Mouse (Mus musculus) heart, embryonic 14.5 days (tissue): ENCODE data around the gene Gtf3a. TPM values are rescaled to one million over a fixed set of nuclear protein-coding genes. Genes with fewer than 3 reads are reported as not detected.

ENCODE experiments used
- ATAC-seq: fragments of 200-750 bp; cut with Nextera tagmentation; 2 replicates; pipeline ENCODE4 v1.8.0; 2017; ENCODE audit warnings: low read depth, moderate TSS enrichment; ENCODE audit not compliant: insufficient number of reproducible peaks, insufficient read depth, low FRiP score
- H3K27ac ChIP-seq, 2 experiments: fragments of 200-500 bp in 1 of 2; fragments of 300-500 bp in 1 of 2; sonication (generic) in 1 of 2; replicated peaks in 1 of 2; 2 replicates each; pipeline ENCODE4 v1.5.1; 2012 to 2014; ENCODE audit warnings: low read depth in 2 of 2, low read length in 2 of 2, control low read depth in 1 of 2, mild to moderate bottlenecking in 1 of 2, mixed read lengths in 1 of 2; ENCODE audit not compliant: control insufficient read depth in 1 of 2, insufficient read depth in 1 of 2
- H3K27me3 ChIP-seq: fragments of 300-500 bp; sonication (generic); 2 replicates; pipeline ENCODE4 v1.6.1; 2014; ENCODE audit warnings: mild to moderate bottlenecking, low read length, control low read depth; ENCODE audit not compliant: control insufficient read depth, insufficient read depth
- H3K36me3 ChIP-seq: fragments of 300-500 bp; sonication (generic); 2 replicates; pipeline ENCODE4 v1.6.1; 2014; ENCODE audit warnings: mild to moderate bottlenecking, control low read depth, low read length, mixed read lengths; ENCODE audit not compliant: control insufficient read depth, insufficient read depth
- H3K4me1 ChIP-seq, 2 experiments: fragments of 200-500 bp in 1 of 2; fragments of 300-500 bp in 1 of 2; sonication (generic) in 1 of 2; 2 replicates each; pipeline ENCODE4 v1.6.1; 2012 to 2014; ENCODE audit warnings: low read length in 2 of 2, control low read depth in 1 of 2, mixed read lengths in 1 of 2; ENCODE audit not compliant: control insufficient read depth in 2 of 2, insufficient read depth in 2 of 2
- H3K4me2 ChIP-seq: fragments of 300-500 bp; sonication (generic); 2 replicates; pipeline ENCODE4 v1.6.1; 2014; ENCODE audit warnings: mild to moderate bottlenecking, low read length
- H3K4me3 ChIP-seq, 2 experiments: fragments of 200-500 bp in 1 of 2; fragments of 300-500 bp in 1 of 2; sonication (generic) in 1 of 2; 2 replicates each; pipeline ENCODE4 v1.5.1; 2012 to 2014; ENCODE audit warnings: low read length in 2 of 2, mild to moderate bottlenecking in 2 of 2, control low read depth in 1 of 2, low read depth in 1 of 2, moderate library complexity in 1 of 2; ENCODE audit not compliant: control insufficient read depth in 1 of 2, insufficient read depth in 1 of 2
- H3K9ac ChIP-seq: fragments of 300-500 bp; sonication (generic); 2 replicates; pipeline ENCODE4 v1.6.1; 2014; ENCODE audit warnings: mild to moderate bottlenecking, low read length
- H3K9me3 ChIP-seq: fragments of 300-500 bp; sonication (generic); 2 replicates; pipeline ENCODE4 v1.6.1; 2016; ENCODE audit warnings: low read length, control low read depth; ENCODE audit not compliant: control insufficient read depth
- WGBS: fragments of 180-500 bp; shearing (Covaris S2); extraction: QIAGEN DNeasy Blood & Tissue Kit; methylation state at CpG from one replicate; pipeline ENCODE4 v1.1.7; 2014; 5-methylcytosine and 5-hydroxymethylcytosine counted together
- polyA plus RNA-seq: library from polyadenylated mRNA; unstranded; fragments of >200 nt; fragmentation: Nextera tagmentation; extraction: Ambion mirVana; gene quantifications from 2 replicates; pipeline ENCODE4 v1.2.1, GENCODE M21; 2014

Gtf3a gene
- polyA plus RNA-seq: 74.5 and 75.4 TPM in 2 replicates

GRCm38 (mm10) chr5:146948508-146949088, at the start of gene Gtf3a:
Gtf3a (plus strand) TSS chr5:146948657.
- ATAC-seq: peak; percentile 90
- peaks cover 3 to 10% of the 10 kb centered on the region in 2 experiments for H3K4me1 ChIP-seq
- H3K27me3 ChIP-seq: no peaks in the 10 kb centered on the region
- peaks cover 5% of the 10 kb centered on the region; the same call in 1 of the 2 replicates for H3K9me3 ChIP-seq
- H3K36me3 ChIP-seq: peaks cover 31% of the 10 kb centered on the region
- peak within 1 kb of the TSS; percentile 65 to 73 for H3K27ac ChIP-seq
- H3K4me3 ChIP-seq: peak within 1 kb of the TSS; percentile 59 to 89
- peak within 1 kb of the TSS; percentile 91 for H3K9ac ChIP-seq
- peak within 1 kb of the TSS; percentile 95 for H3K4me2 ChIP-seq
- WGBS: under 1% methylated on average over 47 of the region's 62 CpGs

DNA sequence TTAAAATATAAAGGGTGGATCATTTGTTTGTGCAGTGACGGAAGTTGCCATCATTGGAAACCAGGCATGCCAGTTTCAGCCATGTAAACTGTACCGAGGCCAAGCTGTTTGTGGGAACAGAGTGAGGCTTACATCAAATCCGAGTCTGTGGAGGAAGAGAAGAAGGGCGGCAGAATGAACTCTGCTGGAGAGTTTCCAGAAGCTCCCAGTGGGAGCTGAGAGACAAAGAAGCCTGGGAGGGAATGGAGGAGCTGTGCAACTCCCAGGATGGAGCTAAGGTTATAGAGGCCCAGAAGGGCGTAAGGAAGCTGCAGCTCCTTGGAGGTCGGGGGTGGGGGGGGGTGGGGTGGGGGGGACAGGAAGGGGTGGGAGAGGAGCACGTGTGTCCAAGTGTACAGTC, 48.1 kb upstream of the Gtf3a start:
- H3K4me3 ChIP-seq: no peak overlapping the region
- WGBS: 42% methylated on average over 7 of the region's 7 CpGs
- H3K9me3 ChIP-seq: no peaks in the 10 kb centered on the region
- H3K27me3 ChIP-seq: no peaks in the 10 kb centered on the region
- no peak for ATAC-seq
- peaks cover 0 to 3% of the 10 kb centered on the region in 2 experiments; a peak in 1 of 4 replicates for H3K4me1 ChIP-seq
- no peak overlapping the region for H3K27ac ChIP-seq
- no peaks in the 10 kb centered on the region for H3K36me3 ChIP-seq
- no peak overlapping the region for H3K4me2 ChIP-seq
- H3K9ac ChIP-seq: no peak overlapping the region

DNA sequence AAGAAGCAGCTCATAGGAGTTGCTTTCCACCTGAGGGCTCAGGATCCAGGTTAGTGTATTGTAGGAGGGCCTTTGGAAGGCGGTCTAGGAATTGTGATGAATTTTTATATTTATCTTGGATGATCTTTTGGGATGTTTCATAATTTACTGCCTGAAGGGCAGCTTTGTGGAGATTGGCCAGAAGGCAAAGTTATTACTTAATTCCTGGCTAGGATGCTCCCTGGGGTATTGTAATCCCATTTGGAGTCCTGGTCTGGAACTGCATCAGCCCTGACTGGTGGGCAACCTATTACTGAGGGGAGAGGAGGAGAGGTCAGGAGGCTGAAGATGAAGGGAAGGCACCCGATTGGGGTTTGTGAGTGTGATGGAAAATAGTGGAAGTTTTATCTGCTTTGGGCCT, 47.0 kb upstream of the Gtf3a start:
- Histone ChIP-seq H3K4me1 (peaks cover 0 to 4% of the 10 kb centered on the region in 2 experiments; a peak in 1 of 4 replicates), H3K9me3 (no peaks in the 10 kb centered on the region), H3K36me3 (no peaks in the 10 kb centered on the region), H3K4me3 (no peak overlapping the region), H3K27ac (no peak overlapping the region), H3K4me2 (no peak overlapping the region), H3K27me3 (no peaks in the 10 kb centered on the region), H3K9ac (no peak overlapping the region)
- no peak for ATAC-seq
- WGBS: 71% methylated on average over 2 of the region's 2 CpGs

- Histone ChIP-seq H3K4me1 (peaks cover 0 to 2% of the 10 kb centered on the region in 2 experiments; a peak in 1 of 4 replicates), H3K4me2 (no peak overlapping the region), H3K9me3 (no peaks in the 10 kb centered on the region), H3K4me3 (no peak overlapping the region), H3K36me3 (no peaks in the 10 kb centered on the region), H3K27me3 (no peaks in the 10 kb centered on the region), H3K27ac (no peak overlapping the region), H3K9ac (no peak overlapping the region)
- 21% methylated on average over 8 of the region's 8 CpGs for WGBS
- 0 out of 2 replicates have a peak, but pooled peaks have one; percentile 22 for ATAC-seq
These were observed 44.1 kb upstream of the Gtf3a start for GRCm38 (mm10) chr5:146904404-146904803.

GRCm38 (mm10) chr5:146905486-146906172, 42.8 kb upstream of the Gtf3a start:
- WGBS: 25% methylated on average over 14 of the region's 14 CpGs
- Histone ChIP-seq H3K36me3 (no peaks in the 10 kb centered on the region), H3K9ac (no peak overlapping the region), H3K9me3 (no peaks in the 10 kb centered on the region), H3K4me2 (peak overlapping the region; percentile 45), H3K4me3 (no peak overlapping the region), H3K27me3 (no peaks in the 10 kb centered on the region), H3K4me1 (peaks cover 0 to 2% of the 10 kb centered on the region in 2 experiments; a peak in 1 of 4 replicates), H3K27ac (no peak overlapping the region)
- no peak for ATAC-seq

DNA sequence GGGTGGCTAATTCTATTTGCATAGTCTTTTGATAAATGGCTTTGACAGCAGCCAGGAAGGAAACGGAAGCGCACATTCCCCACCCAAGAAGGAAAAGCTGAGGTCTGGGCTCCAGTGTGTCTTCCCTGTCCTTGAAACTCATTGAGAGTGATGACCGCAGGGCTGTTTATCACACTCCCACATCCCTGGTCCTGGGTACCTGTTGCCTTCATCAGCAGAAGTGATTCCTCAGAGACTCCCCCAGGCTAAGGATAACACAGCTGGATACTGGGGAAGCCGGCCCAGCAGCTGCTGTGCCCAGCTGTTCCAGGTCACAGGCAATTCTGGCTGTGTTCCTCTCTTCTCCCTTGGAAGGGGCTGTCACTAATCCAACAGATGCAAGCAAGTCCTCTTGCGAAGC, 40.9 kb upstream of the Gtf3a start:
- ATAC-seq: no peak
- Histone ChIP-seq H3K36me3 (no peaks in the 10 kb centered on the region), H3K9me3 (no peaks in the 10 kb centered on the region), H3K4me3 (no peak overlapping the region), H3K9ac (no peak overlapping the region), H3K27me3 (no peaks in the 10 kb centered on the region), H3K4me1 (peaks cover 0 to 2% of the 10 kb centered on the region in 2 experiments; a peak in 1 of 4 replicates), H3K4me2 (no peak overlapping the region), H3K27ac (no peak overlapping the region)
- WGBS: 29% methylated on average over 5 of the region's 5 CpGs

DNA sequence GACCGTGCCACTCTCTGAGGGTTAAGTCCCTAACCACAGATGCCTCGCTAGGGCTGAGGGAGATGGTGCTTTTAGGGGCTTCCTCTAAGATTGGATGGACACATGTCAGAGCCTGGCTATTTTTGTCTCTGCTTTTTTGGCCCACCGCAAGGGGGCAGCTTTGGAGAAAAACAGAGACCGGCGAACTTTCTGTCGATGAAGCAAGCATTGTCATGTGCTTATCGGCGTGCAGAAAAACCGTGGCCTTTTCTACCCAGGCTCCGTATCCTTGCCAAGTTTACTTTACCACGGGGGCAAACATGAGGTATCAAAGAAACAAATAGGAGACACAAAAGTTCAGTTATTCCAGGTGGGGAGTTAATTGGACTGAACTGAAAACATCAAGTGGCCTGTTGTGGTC, 39.8 kb upstream of the Gtf3a start:
- H3K4me1 ChIP-seq: peaks cover 0 to 2% of the 10 kb centered on the region in 2 experiments; a peak in 1 of 4 replicates
- no peak overlapping the region for H3K4me3 ChIP-seq
- no peaks in the 10 kb centered on the region for H3K27me3 ChIP-seq
- no peaks in the 10 kb centered on the region for H3K36me3 ChIP-seq
- H3K27ac ChIP-seq: no peak overlapping the region
- H3K9me3 ChIP-seq: no peaks in the 10 kb centered on the region
- ATAC-seq: no peak
- no peak overlapping the region for H3K4me2 ChIP-seq
- no peak overlapping the region for H3K9ac ChIP-seq
- WGBS: 45% methylated on average over 11 of the region's 11 CpGs
